Mouse (Mus musculus) frontal cortex, adult (tissue): ENCODE data around the gene Adgrf5.

Source experiments
- ATAC-seq: cut with Nextera tagmentation; 2 replicates; pipeline ENCODE4 v1.9.2; 2017; ENCODE audit warnings: mild to moderate bottlenecking, moderate library complexity, mixed read lengths; ENCODE audit not compliant: low TSS enrichment

Adgrf5 gene

GRCm38 (mm10) chr17:43376527-43376926 lies 16.3 kb downstream of the Adgrf5 start:
- no peak for ATAC-seq

- ATAC-seq = no peak
Measured at GRCm38 (mm10) chr17:43378703-43379102, 18.5 kb downstream of the Adgrf5 start.

- ATAC-seq = no peak
Measured at GRCm38 (mm10) chr17:43386331-43386730, 26.1 kb downstream of the Adgrf5 start.

- ATAC-seq = no peak
Measured at GRCm38 (mm10) chr17:43387171-43387570, 26.9 kb downstream of the Adgrf5 start.

GRCm38 (mm10) chr17:43389256-43389655 lies 29.0 kb downstream of the Adgrf5 start:
- ATAC-seq = no peak

- no peak for ATAC-seq
Measured at GRCm38 (mm10) chr17:43392191-43392590, 31.9 kb downstream of the Adgrf5 start.

- ATAC-seq = no peak
Measured at GRCm38 (mm10) chr17:43393669-43394068, 33.4 kb downstream of the Adgrf5 start.

- no peak for ATAC-seq
Measured at GRCm38 (mm10) chr17:43395400-43396258, 35.4 kb downstream of the Adgrf5 start.

- ATAC-seq = no peak
Measured at GRCm38 (mm10) chr17:43398612-43399011, 38.4 kb downstream of the Adgrf5 start.

GRCm38 (mm10) chr17:43399151-43399550 lies 38.9 kb downstream of the Adgrf5 start:
- ATAC-seq = no peak

DNA sequence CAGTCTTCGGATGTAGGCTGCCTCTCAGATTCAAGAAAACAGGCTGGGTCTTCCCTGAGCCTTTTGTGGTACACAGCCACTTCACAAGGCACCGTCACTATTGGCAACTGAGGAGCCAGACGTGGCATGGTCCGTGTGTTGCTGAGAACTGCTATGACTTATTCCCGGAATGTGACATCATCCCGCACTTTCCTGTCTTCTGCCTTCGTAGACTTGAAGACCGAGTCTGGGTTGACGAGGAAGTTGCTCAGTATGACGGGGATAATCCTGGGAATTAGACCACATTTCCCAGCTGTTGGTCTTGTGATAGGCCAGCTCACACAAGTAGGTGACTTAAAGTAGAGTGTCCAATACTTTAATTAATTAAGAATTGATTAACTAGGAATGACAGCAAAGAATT lies 40.2 kb downstream of the Adgrf5 start:
- ATAC-seq = no peak

GRCm38 (mm10) chr17:43403851-43404250 lies 43.6 kb downstream of the Adgrf5 start:
- ATAC-seq = no peak

DNA sequence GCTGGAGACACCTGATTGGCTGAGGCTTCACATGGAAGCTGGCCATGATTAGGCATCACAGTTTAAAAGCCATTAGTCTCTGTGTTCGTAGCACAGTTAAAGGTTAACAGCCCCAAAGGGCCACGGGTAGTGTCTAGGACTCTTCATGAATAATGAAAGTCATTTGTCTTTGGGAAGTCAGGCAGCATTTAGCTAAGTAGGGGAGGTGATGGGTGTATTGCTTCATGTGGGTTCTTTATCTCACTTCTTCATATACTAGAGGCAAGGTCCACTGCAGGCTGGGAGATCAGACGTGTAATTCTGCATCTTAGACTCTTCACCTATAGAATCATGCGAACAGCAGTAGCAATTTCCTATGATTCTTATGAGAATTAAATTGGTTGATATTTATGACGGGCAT lies 44.2 kb downstream of the Adgrf5 start:
- ATAC-seq = no peak

GRCm38 (mm10) chr17:43406321-43406720 lies 46.1 kb downstream of the Adgrf5 start:
- no peak for ATAC-seq

DNA sequence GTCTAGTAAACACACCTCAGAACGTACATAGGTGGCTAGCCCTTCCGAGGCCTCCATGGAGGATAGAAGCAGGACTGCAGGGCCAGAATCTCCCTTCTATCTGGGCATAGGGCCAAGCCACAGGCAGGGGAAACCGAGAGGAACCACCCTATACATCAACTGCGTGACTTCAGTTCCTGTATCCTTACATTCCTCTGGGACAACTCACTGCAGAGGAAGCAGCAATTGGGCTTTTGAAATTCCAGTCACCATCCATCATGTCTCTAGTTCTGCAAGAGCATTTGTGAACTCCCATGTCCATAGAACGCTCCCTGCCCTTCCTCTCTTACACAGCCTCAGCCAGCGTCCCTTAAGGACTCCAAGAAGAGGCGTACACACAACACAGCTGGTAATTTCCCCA lies 47.3 kb downstream of the Adgrf5 start:
- ATAC-seq = no peak

GRCm38 (mm10) chr17:43413182-43413581 lies 52.9 kb downstream of the Adgrf5 start:
- no peak for ATAC-seq

DNA sequence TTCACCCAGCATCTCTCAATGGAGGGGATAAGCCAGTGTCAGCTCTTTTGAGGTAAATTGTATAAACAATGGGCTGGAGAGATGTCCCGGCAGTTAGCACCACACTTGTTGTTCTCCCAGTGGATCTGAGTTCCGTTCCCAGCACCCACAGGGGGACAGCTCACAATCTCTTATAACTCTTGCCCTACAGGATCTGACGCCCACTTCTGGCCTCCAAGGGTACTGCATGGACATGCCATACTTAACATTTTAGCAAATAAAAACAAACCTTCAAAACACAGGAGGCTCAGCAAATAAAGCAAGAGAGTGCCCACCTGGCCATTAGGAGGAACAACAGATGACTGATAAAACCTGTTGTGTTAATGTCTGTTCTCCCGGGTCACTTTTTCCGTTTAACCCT lies 59.0 kb downstream of the Adgrf5 start:
- ATAC-seq = no peak

DNA sequence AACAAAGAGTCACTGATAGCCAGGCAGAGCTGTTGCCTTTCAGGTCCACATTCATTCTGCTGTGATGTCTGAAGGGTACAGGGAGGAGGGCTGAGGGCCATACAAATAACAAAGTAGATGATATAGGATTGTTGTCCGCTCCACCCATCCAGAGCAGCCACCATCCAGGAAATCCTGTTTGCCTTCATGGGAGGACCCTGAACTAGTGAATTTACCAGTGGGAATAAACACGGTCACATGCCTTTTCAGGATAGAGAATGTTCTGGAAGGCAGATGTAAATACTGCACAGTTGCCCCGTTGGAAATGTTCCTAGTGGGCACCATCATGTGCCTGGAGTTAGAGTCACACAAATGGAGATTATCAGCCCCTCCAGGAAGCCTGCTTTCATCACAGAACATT lies 60.1 kb downstream of the Adgrf5 start:
- no peak for ATAC-seq

GRCm38 (mm10) chr17:43423953-43424352 lies 63.7 kb downstream of the Adgrf5 start:
- ATAC-seq = no peak

DNA sequence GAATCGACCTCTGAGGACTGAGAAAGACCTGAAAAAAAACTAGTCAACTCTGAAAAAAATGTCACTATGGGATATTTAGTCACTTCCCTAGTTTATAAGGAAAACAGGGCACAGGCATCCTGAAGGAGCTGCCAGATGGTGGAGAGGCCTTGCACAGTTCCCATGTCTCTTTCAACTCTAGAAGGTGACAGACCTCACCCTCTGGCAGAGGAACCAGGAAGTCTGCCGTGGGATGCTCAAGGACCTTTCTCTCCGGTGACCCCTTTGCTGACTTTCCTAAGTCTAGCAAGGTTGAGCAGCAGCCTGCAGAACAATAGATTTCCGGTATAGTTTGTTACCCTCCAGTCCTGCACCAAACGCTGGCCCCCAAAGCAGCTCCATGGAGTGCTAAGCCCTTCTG lies 71.4 kb downstream of the Adgrf5 start:
- no peak for ATAC-seq

GRCm38 (mm10) chr17:43434485-43434884 lies 74.2 kb downstream of the Adgrf5 start:
- no peak for ATAC-seq

GRCm38 (mm10) chr17:43451216-43451615 lies 91.0 kb downstream of the Adgrf5 start:
- ATAC-seq = no peak

DNA sequence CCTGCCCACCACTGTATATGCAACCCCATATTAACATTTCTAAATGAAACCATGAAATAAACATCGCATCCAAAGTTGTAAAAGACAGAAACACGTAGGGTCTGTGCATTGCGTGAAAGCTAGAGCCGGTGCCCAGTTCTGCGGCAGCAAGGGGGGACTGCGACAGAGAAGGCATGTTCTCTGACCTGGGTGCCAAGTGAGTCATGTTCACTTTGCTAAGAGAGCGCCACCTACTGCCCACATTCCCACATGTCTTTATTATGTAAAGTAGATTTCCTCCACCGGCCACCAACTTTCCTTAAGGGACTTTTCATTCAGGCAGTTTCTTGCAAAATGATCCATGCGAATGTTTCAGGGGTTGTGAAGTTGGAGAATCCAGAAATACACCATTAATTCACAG lies 98.3 kb downstream of the Adgrf5 start:
- peak; percentile 81 for ATAC-seq

DNA sequence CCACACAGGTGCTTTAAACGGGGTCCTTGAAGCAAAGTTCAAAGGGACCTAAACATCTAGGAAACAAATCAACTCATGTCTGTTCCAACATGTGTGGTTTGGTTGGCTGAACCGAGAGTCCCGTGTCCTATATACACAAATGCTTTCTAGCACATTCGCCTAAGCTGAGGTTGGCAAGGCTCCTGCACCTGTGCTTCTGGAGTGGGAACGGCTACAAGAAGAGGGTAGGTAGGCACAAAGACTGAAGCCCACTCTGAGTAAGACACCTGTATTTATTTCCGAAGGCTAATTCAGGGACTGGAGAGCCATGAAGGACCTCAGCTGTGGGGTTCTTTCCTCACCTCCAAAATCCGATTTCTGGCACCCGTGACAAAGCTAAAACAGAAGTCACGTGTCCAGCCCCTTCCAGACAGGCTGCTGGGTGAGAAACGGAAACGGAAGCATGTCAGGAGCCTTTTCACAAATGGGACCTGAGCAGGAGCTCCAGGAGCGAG lies 99.5 kb downstream of the Adgrf5 start:
- no peak for ATAC-seq
